Mouse (Mus musculus) CH12.LX (cell line): ENCODE measurements around the gene Fam227a. TPM values are rescaled to one million over a fixed set of nuclear protein-coding genes. Genes with fewer than 3 reads are reported as not detected.

Experiments used
- DNase-seq: peaks from one replicate; pipeline ENCODE4 v3.0.0-alpha.2; 2013; ENCODE audit errors: extremely low read depth
- H3K27ac ChIP-seq: 2 replicates; pipeline ENCODE4 v1.5.1; 2012; ENCODE audit warnings: low read depth, mild to moderate bottlenecking, control low read depth, moderate library complexity; ENCODE audit not compliant: insufficient read depth
- H3K27me3 ChIP-seq: replicated peaks from 2 replicates; pipeline ENCODE3; 2012; ENCODE audit warnings: inconsistent platforms
- H3K36me3 ChIP-seq, 2 experiments: replicated peaks in 1 of 2; 2 replicates each; pipeline versions ENCODE3 to v1.6.1; 2012; ENCODE audit warnings: inconsistent platforms in 1 of 2, low read length in 1 of 2, mild to moderate bottlenecking in 1 of 2, mixed read lengths in 1 of 2, moderate library complexity in 1 of 2; ENCODE audit not compliant: control insufficient read depth in 1 of 2, insufficient read depth in 1 of 2
- H3K4me1 ChIP-seq, 2 experiments: 2 replicates each; pipeline ENCODE4 v1.6.1; 2012; ENCODE audit warnings: inconsistent platforms in 1 of 2, moderate library complexity in 1 of 2; ENCODE audit not compliant: insufficient read depth in 2 of 2, control insufficient read depth in 1 of 2
- H3K4me2 ChIP-seq: 2 replicates; pipeline ENCODE4 v1.6.1; 2012; ENCODE audit warnings: low read depth, mild to moderate bottlenecking, control low read depth; ENCODE audit not compliant: poor library complexity, insufficient read depth, severe bottlenecking
- H3K4me3 ChIP-seq, 3 experiments: fragments of 150-350 bp in 1 of 3; sonication (generic) in 1 of 3; replicated peaks in 1 of 3; 2 replicates each; pipeline versions ENCODE3 to v1.5.1; 2011 to 2012; ENCODE audit warnings: low read depth in 2 of 3, low read length in 2 of 3, mild to moderate bottlenecking in 2 of 3, moderate library complexity in 2 of 3, control low read depth in 1 of 3, improper control_type of control experiment in 1 of 3, inconsistent platforms in 1 of 3, mixed read lengths in 1 of 3; ENCODE audit not compliant: poor library complexity in 1 of 3
- H3K79me2 ChIP-seq: replicated peaks from 2 replicates; pipeline ENCODE4 v1.6.1; 2012; ENCODE audit warnings: mild to moderate bottlenecking, moderate library complexity; ENCODE audit not compliant: control insufficient read depth, poor library complexity, insufficient read depth, severe bottlenecking; ENCODE audit errors: extremely low read depth
- H3K9ac ChIP-seq: 2 replicates; pipeline ENCODE4 v1.6.1; 2012; ENCODE audit warnings: low read depth, mild to moderate bottlenecking, control low read depth, moderate library complexity; ENCODE audit not compliant: insufficient read depth
- H3K9me3 ChIP-seq: replicated peaks from 2 replicates; pipeline ENCODE3; 2012; ENCODE audit warnings: low read length, inconsistent platforms, mixed read lengths
- CHD1 ChIP-seq: IDR thresholded peaks from 2 replicates; pipeline ENCODE4 v1.6.1; 2012; ENCODE audit warnings: low read depth, low read length, improper control_type of control experiment, inconsistent platforms
- CHD2 ChIP-seq: IDR thresholded peaks from 2 replicates; pipeline ENCODE4 v1.6.1; 2011; ENCODE audit warnings: low read length, improper control_type of control experiment
- CTCF ChIP-seq, 2 experiments: IDR thresholded peaks in 1 of 2; conservative IDR thresholded peaks in 1 of 2; 2 replicates each; pipeline ENCODE4 v1.5.1; 2011 to 2012; ENCODE audit warnings: low read depth in 2 of 2, low read length in 2 of 2, improper control_type of control experiment in 1 of 2, inconsistent platforms in 1 of 2, mild to moderate bottlenecking in 1 of 2, moderate library complexity in 1 of 2
- EP300 ChIP-seq: IDR thresholded peaks from 2 replicates; pipeline ENCODE4 v1.6.1; 2011; ENCODE audit warnings: low read length, improper control_type of control experiment
- HCFC1 ChIP-seq: IDR thresholded peaks from 2 replicates; pipeline ENCODE4 v1.6.1; 2012; ENCODE audit warnings: low read depth, mild to moderate bottlenecking, inconsistent platforms, low read length, improper control_type of control experiment
- IRF4 ChIP-seq: IDR thresholded peaks from 2 replicates; pipeline ENCODE4 v1.6.1; 2014; ENCODE audit warnings: low read depth, mild to moderate bottlenecking, inconsistent platforms, low read length, improper control_type of control experiment
- MEF2A ChIP-seq: IDR thresholded peaks from 2 replicates; pipeline ENCODE4 v1.6.1; 2014; ENCODE audit warnings: low read depth, mild to moderate bottlenecking, inconsistent platforms, low read length, improper control_type of control experiment, borderline replicate concordance
- MXI1 ChIP-seq: IDR thresholded peaks from 2 replicates; pipeline ENCODE4 v1.6.1; 2011; ENCODE audit warnings: mild to moderate bottlenecking, low read depth, low read length, improper control_type of control experiment
- NELFE ChIP-seq: IDR thresholded peaks from 2 replicates; pipeline ENCODE4 v1.6.1; 2011; ENCODE audit warnings: low read depth, low read length, improper control_type of control experiment
- NRF1 ChIP-seq: IDR thresholded peaks from 2 replicates; pipeline ENCODE4 v1.6.1; 2014; ENCODE audit warnings: low read depth, mild to moderate bottlenecking, inconsistent platforms, low read length, improper control_type of control experiment, moderate library complexity
- POLR2A ChIP-seq: IDR thresholded peaks from 2 replicates; pipeline ENCODE4 v1.6.1; 2011; ENCODE audit warnings: low read depth, mild to moderate bottlenecking, improper control_type of control experiment, low read length
- RAD21 ChIP-seq: IDR thresholded peaks from 2 replicates; pipeline ENCODE4 v1.6.1; 2011; ENCODE audit warnings: low read depth, mild to moderate bottlenecking, low read length, improper control_type of control experiment, moderate library complexity
- RCOR1 ChIP-seq: conservative IDR thresholded peaks from 2 replicates; pipeline ENCODE4 v1.6.1; 2012; ENCODE audit warnings: low read depth, mild to moderate bottlenecking, inconsistent platforms, low read length, improper control_type of control experiment
- SIN3A ChIP-seq: IDR thresholded peaks from 2 replicates; pipeline ENCODE4 v1.6.1; 2012; ENCODE audit warnings: low read length, improper control_type of control experiment, inconsistent platforms
- TBP ChIP-seq: conservative IDR thresholded peaks from 2 replicates; pipeline ENCODE4 v1.6.1; 2011; ENCODE audit warnings: low read depth, low read length, improper control_type of control experiment
- TCF12 ChIP-seq: IDR thresholded peaks from 2 replicates; pipeline ENCODE4 v1.6.1; 2014; ENCODE audit warnings: low read depth, mild to moderate bottlenecking, inconsistent platforms, low read length, improper control_type of control experiment
- USF1 ChIP-seq: IDR thresholded peaks from 2 replicates; pipeline ENCODE4 v1.6.1; 2014; ENCODE audit warnings: low read depth, mild to moderate bottlenecking, inconsistent platforms, low read length, improper control_type of control experiment
- ZC3H11A ChIP-seq: IDR thresholded peaks from 2 replicates; pipeline ENCODE4 v1.6.1; 2012; ENCODE audit warnings: low read depth, mild to moderate bottlenecking, inconsistent platforms, low read length, improper control_type of control experiment
- ZKSCAN1 ChIP-seq: IDR thresholded peaks from 2 replicates; pipeline ENCODE4 v1.6.1; 2012; ENCODE audit warnings: low read depth, inconsistent platforms, low read length, improper control_type of control experiment, borderline replicate concordance
- dilution Hi-C: fragments of 300-500 bp; cut with MboI; formaldehyde crosslinking; loops from 2 replicates; pipeline ENCODE4 v1.14.3; 2020; ENCODE audit warnings: low sequenced_read_pairs; ENCODE audit not compliant: extremely low pct_unique_long_range_greater_than_20kb, extremely low pct_ligation_motif_present
- in situ Hi-C: fragments of 300-500 bp; cut with MboI; formaldehyde crosslinking; loops from 3 replicates; pipeline ENCODE4 v1.14.3; 2019; ENCODE audit warnings: low sequenced_read_pairs, low pct_ligation_motif_present, low pct_unique_long_range_greater_than_20kb, mixed read lengths
- polyA plus RNA-seq: library from polyadenylated mRNA; unstranded; fragments of >175 nt; gene quantifications from 2 replicates; pipeline ENCODE4 v1.2.1, GENCODE M21; 2012; ENCODE audit warnings: low read depth; ENCODE audit not compliant: insufficient read length
- total RNA-seq, 2 experiments: library from RNA; depleted of rRNA; stranded (reverse); fragments of 300-350 nt in 1 of 2; fragments of >200 nt in 1 of 2; gene quantifications; 2 replicates each; pipeline ENCODE4 v1.2.3; 2012 to 2014

Fam227a gene
- total and polyA plus RNA-seq, 3 experiments = 0.20 to 0.48 (median 0.42) TPM

DNA sequence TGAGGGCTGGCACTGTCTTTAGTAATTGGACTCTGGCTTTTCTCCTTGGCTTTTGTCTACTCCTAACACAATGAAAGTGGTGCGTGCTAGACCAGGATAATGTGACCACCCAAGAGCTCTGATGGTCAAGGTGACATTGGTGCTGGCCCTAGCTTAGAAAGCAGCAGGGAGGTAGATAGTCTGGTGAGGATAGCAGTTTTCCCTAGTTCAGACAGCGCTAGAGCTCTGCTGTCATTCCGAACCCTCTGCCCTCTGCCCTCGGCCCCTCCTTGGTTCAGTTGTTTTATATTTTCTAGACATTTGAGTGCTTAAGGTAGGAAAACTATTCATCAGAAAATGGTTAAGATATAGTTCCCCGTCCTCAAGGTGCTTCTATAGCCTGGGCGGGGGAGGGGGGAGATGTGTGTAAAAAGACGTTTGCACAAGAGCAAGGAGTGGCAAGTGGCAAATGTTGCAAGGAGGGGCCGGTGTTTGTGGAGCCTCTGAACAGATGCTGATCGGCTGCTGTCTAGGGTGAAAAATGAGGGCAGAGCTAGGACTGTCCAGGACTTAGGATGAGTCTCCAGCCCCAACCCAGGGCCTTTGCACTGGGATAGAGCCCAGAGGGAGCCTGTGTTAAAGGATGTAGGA lies 38.9 kb upstream of the Fam227a start:
- Histone ChIP-seq H3K27ac (no peak overlapping the region), H3K36me3 (peaks cover 15 to 54% of the 10 kb centered on the region in 2 experiments), H3K27me3 (no peaks in the 10 kb centered on the region), H3K9me3 (no peaks in the 10 kb centered on the region), H3K4me2 (no peak overlapping the region), H3K9ac (no peak overlapping the region), H3K79me2 (peaks cover 12% of the 10 kb centered on the region), H3K4me1 (peaks cover 5 to 19% of the 10 kb centered on the region in 2 experiments), H3K4me3 (no peak overlapping the region)
- no peak for DNase-seq
- in situ Hi-C loops = no loop called here
- TF ChIP-seq IRF4 (no peak), MXI1 (no peak), CHD1 (no peak), NRF1 (no peak), ZKSCAN1 (no peak)
- dilution Hi-C loops = no loop called here

DNA sequence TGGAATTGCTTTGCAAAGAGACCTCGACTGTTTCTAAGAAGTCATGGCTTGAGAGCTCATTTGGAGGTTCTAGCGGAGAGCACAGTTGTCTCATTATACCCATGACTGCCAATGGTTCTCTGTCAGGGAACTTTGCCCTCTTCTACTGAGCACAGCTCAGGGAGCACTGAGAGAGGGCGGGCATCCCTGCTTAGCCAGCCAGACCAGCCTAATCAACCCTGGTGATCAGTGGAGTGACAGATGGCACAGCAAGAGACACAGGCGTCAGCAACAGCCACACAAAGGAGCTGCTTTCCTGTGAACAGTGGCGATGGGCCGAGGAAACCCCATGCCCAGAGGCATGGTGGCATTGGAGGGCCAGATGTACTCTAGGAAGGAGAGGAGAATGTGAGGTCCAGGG lies 38.3 kb upstream of the Fam227a start:
- Histone ChIP-seq H3K27me3 (no peaks in the 10 kb centered on the region), H3K27ac (no peak overlapping the region), H3K4me3 (no peak overlapping the region), H3K4me1 (peaks cover 5 to 25% of the 10 kb centered on the region in 2 experiments), H3K9me3 (no peaks in the 10 kb centered on the region), H3K36me3 (peaks cover 15 to 54% of the 10 kb centered on the region in 2 experiments), H3K4me2 (no peak overlapping the region), H3K9ac (no peak overlapping the region), H3K79me2 (peaks cover 18% of the 10 kb centered on the region)
- no peak for DNase-seq
- TF ChIP-seq NELFE = no peak
- no peak for TF ChIP-seq TBP
- TF ChIP-seq MEF2A = no peak
- no peak for TF ChIP-seq USF1
- TF ChIP-seq ZC3H11A = no peak
- no peak for TF ChIP-seq RCOR1
- TF ChIP-seq RAD21 = no peak
- TF ChIP-seq SIN3A = no peak
- TF ChIP-seq POLR2A = no peak
- TF ChIP-seq CTCF (conservative IDR thresholded peaks at IDR 0.05 in 1 of 2, IDR thresholded peaks at IDR 0.05 in 1 of 2; ENCODE audit: low read depth in 2 of 2, low read length in 2 of 2) = no peak
- dilution Hi-C loops = no loop called here
- in situ Hi-C loops = no loop called here

DNA sequence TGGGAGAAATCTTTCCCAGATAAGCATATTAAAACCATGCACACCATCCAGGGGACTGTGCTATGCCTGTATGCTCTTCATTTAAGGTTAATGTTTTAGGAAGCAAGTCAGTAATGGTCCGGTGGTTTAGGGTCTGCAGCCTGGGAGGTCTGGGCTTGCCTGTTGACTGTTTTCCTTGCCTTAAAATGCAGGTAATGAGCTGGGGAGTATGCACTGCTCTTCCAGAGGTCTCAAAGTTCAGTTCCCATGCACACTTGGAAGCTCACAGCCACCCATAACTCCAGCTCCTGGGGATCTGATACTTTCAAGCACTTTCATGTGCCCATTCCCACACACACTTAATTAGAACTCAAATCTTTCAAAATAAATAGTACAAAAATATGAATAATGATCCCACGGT lies 37.8 kb upstream of the Fam227a start:
- Histone ChIP-seq H3K4me1 (peaks cover 5 to 30% of the 10 kb centered on the region in 2 experiments), H3K4me2 (no peak overlapping the region), H3K9ac (no peak overlapping the region), H3K4me3 (no peak overlapping the region), H3K9me3 (no peaks in the 10 kb centered on the region), H3K27me3 (no peaks in the 10 kb centered on the region), H3K36me3 (peaks cover 15 to 54% of the 10 kb centered on the region in 2 experiments), H3K27ac (no peak overlapping the region), H3K79me2 (peaks cover 23% of the 10 kb centered on the region)
- DNase-seq = no peak
- dilution Hi-C loops (no loop called here), in situ Hi-C loops (no loop called here)
- TF ChIP-seq HCFC1 (no peak), USF1 (no peak), CHD2 (no peak), EP300 (no peak), TCF12 (no peak), TBP (no peak), NELFE (no peak), NRF1 (no peak)
